Mouse (Mus musculus): Measurements from ENCODE around the gene Scaf4.

DNA sequence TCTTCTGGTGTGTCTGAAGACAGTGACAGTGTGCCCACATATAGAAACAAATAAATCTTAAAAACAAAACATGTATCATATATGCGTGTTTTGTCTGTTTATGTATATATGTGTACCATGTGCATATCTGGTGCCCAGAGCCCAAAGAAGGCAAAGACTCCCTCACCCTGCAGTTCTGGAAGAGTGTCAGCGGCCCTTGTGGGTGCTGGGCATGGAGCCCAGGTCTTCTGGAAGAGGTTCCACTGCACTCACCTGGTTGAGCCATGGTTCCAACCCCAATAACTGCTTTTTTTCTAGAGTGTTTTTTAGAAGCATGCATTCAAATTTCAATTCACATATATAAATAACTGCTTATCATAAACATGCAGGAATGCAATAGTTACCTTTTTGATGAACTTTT, 22.5 kb downstream of the Scaf4 start:
- TF ChIP-seq CTCF (IDR thresholded peaks at IDR 0.05; ENCODE audit: extremely low read depth, insufficient read depth, insufficient read length, insufficient replicate concordance) (no peak), POLR2A (IDR thresholded peaks at IDR 0.05; ENCODE audit: low read depth, low read length) (no peak)
